Mouse (Mus musculus) thymus, adult 2 months (tissue): ENCODE data around the gene Ednrb.

Source experiments
- CTCF ChIP-seq: fragments of 200-500 bp; IDR thresholded peaks from 2 replicates; pipeline ENCODE4 v1.5.1; 2012; ENCODE audit warnings: mild to moderate bottlenecking, control low read depth, low read length, moderate library complexity, borderline replicate concordance; ENCODE audit not compliant: control insufficient read depth, poor library complexity, insufficient read depth; ENCODE audit errors: extremely low read depth
- POLR2A ChIP-seq: fragments of 200-500 bp; IDR thresholded peaks from 2 replicates; pipeline ENCODE4 v1.6.1; 2012; ENCODE audit warnings: mild to moderate bottlenecking, low read length, control low read depth, moderate library complexity; ENCODE audit not compliant: control insufficient read depth, poor library complexity, insufficient read depth; ENCODE audit errors: extremely low read depth

- TF ChIP-seq POLR2A (no peak), CTCF (no peak)
Measured at GRCm38 (mm10) chr14:103797123-103797522, 47.1 kb downstream of the Ednrb start.
